Mouse (Mus musculus): ENCODE results near the gene Tmem110. TPM values are rescaled to one million over a fixed set of nuclear protein-coding genes. Genes with fewer than 3 reads are reported as not detected.

The Tmem110 gene
- polyA plus RNA-seq, 1 experiment from 2014 or later = 19.6 TPM

- ATAC-seq (ENCODE audit: low read depth) = no peak
Observed at GRCm38 (mm10) chr14:30868826-30869225, 43.4 kb downstream of the Tmem110 start.

GRCm38 (mm10) chr14:30869391-30869801 is 44.0 kb downstream of the Tmem110 start:
- H3K27ac ChIP-seq (replicated peaks) = no peak overlapping the region
- peaks cover 42% of the 10 kb centered on the region for H3K36me3 ChIP-seq
- H3K9ac ChIP-seq = no peak overlapping the region
- WGBS = 75% methylated on average over 8 of the region's 8 CpGs
- no peaks in the 10 kb centered on the region for H3K9me3 ChIP-seq
- no peaks in the 10 kb centered on the region for H3K27me3 ChIP-seq
- no peaks in the 10 kb centered on the region for H3K4me1 ChIP-seq (replicated peaks)
- no peak for ATAC-seq (ENCODE audit: low read depth)
- H3K4me2 ChIP-seq = no peak overlapping the region
- H3K4me3 ChIP-seq = no peak overlapping the region

More at GRCm38 (mm10) chr14:30868826-30869225, 43.4 kb downstream of the Tmem110 start:
- no peaks in the 10 kb centered on the region for H3K27me3 ChIP-seq
- no peak overlapping the region for H3K27ac ChIP-seq (replicated peaks)
- H3K36me3 ChIP-seq = peaks cover 36% of the 10 kb centered on the region
- no peak overlapping the region for H3K4me3 ChIP-seq
- 92% methylated on average over 10 of the region's 10 CpGs for WGBS
- H3K4me2 ChIP-seq = no peak overlapping the region
- H3K9me3 ChIP-seq = no peaks in the 10 kb centered on the region
- no peaks in the 10 kb centered on the region for H3K4me1 ChIP-seq (replicated peaks)
- H3K9ac ChIP-seq = no peak overlapping the region

- no peak overlapping the region for H3K27ac ChIP-seq (replicated peaks)
- no peak overlapping the region for H3K4me3 ChIP-seq
- ATAC-seq (ENCODE audit: low read depth) = no peak
- H3K36me3 ChIP-seq = peaks cover 40% of the 10 kb centered on the region
- H3K4me1 ChIP-seq (replicated peaks) = no peaks in the 10 kb centered on the region
- H3K9me3 ChIP-seq = no peaks in the 10 kb centered on the region
- 71% methylated on average over 25 of the region's 25 CpGs for WGBS
- no peak overlapping the region for H3K9ac ChIP-seq
- H3K4me2 ChIP-seq = no peak overlapping the region
- H3K27me3 ChIP-seq = no peaks in the 10 kb centered on the region
Observed at GRCm38 (mm10) chr14:30870206-30871147, 45.1 kb downstream of the Tmem110 start.

- Histone ChIP-seq H3K4me2 (no peak overlapping the region), H3K9ac (no peak overlapping the region), H3K27me3 (no peaks in the 10 kb centered on the region), H3K4me3 (no peak overlapping the region), H3K4me1 (replicated peaks) (no peaks in the 10 kb centered on the region), H3K36me3 (peaks cover 32% of the 10 kb centered on the region), H3K27ac (replicated peaks) (no peak overlapping the region), H3K9me3 (no peaks in the 10 kb centered on the region)
- ATAC-seq (ENCODE audit: low read depth) = no peak
- 87% methylated on average over 18 of the region's 18 CpGs for WGBS
Observed at GRCm38 (mm10) chr14:30874095-30874700, 48.8 kb downstream of the Tmem110 start.

GRCm38 (mm10) chr14:30875130-30875865 is 49.9 kb downstream of the Tmem110 start:
- H3K27ac ChIP-seq (replicated peaks) = no peak overlapping the region
- H3K4me1 ChIP-seq (replicated peaks) = no peaks in the 10 kb centered on the region
- no peak for ATAC-seq (ENCODE audit: low read depth)
- no peak overlapping the region for H3K4me2 ChIP-seq
- H3K27me3 ChIP-seq = no peaks in the 10 kb centered on the region
- no peak overlapping the region for H3K9ac ChIP-seq
- no peak overlapping the region for H3K4me3 ChIP-seq
- H3K9me3 ChIP-seq = no peaks in the 10 kb centered on the region
- H3K36me3 ChIP-seq = peaks cover 32% of the 10 kb centered on the region
- 89% methylated on average over 12 of the region's 12 CpGs for WGBS

- H3K9ac ChIP-seq = no peak overlapping the region
- H3K4me3 ChIP-seq = no peak overlapping the region
- ATAC-seq (ENCODE audit: low read depth) = no peak
- no peaks in the 10 kb centered on the region for H3K4me1 ChIP-seq (replicated peaks)
- no peaks in the 10 kb centered on the region for H3K27me3 ChIP-seq
- H3K9me3 ChIP-seq = no peaks in the 10 kb centered on the region
- peaks cover 32% of the 10 kb centered on the region for H3K36me3 ChIP-seq
- no peak overlapping the region for H3K27ac ChIP-seq (replicated peaks)
- H3K4me2 ChIP-seq = no peak overlapping the region
- WGBS = 86% methylated on average over 9 of the region's 9 CpGs
Observed at GRCm38 (mm10) chr14:30875955-30876354, 50.6 kb downstream of the Tmem110 start.

GRCm38 (mm10) chr14:30876451-30876850 is 51.1 kb downstream of the Tmem110 start:
- peaks cover 32% of the 10 kb centered on the region for H3K36me3 ChIP-seq
- no peak overlapping the region for H3K4me3 ChIP-seq
- no peaks in the 10 kb centered on the region for H3K4me1 ChIP-seq (replicated peaks)
- H3K4me2 ChIP-seq = no peak overlapping the region
- no peak overlapping the region for H3K9ac ChIP-seq
- no peaks in the 10 kb centered on the region for H3K9me3 ChIP-seq
- no peak overlapping the region for H3K27ac ChIP-seq (replicated peaks)
- WGBS = 93% methylated on average over 10 of the region's 10 CpGs
- ATAC-seq (ENCODE audit: low read depth) = no peak
- H3K27me3 ChIP-seq = no peaks in the 10 kb centered on the region

- no peak overlapping the region for H3K4me2 ChIP-seq
- H3K27me3 ChIP-seq = no peaks in the 10 kb centered on the region
- H3K4me3 ChIP-seq = no peak overlapping the region
- 96% methylated on average over 3 of the region's 3 CpGs for WGBS
- no peak overlapping the region for H3K27ac ChIP-seq (replicated peaks)
- H3K9me3 ChIP-seq = no peaks in the 10 kb centered on the region
- no peak overlapping the region for H3K9ac ChIP-seq
- no peak for ATAC-seq (ENCODE audit: low read depth)
- H3K36me3 ChIP-seq = peaks cover 26% of the 10 kb centered on the region
- H3K4me1 ChIP-seq (replicated peaks) = no peaks in the 10 kb centered on the region
Observed at GRCm38 (mm10) chr14:30877827-30878226, 52.4 kb downstream of the Tmem110 start.

- Histone ChIP-seq H3K4me1 (replicated peaks) (no peaks in the 10 kb centered on the region), H3K9me3 (no peaks in the 10 kb centered on the region), H3K4me3 (no peak within 1 kb of the TSS), H3K36me3 (peaks cover 15% of the 10 kb centered on the region), H3K27ac (replicated peaks) (0 out of 2 replicates have a peak within 1 kb of the TSS, but pooled peaks have one; percentile 49), H3K9ac (no peak within 1 kb of the TSS), H3K27me3 (no peaks in the 10 kb centered on the region), H3K4me2 (no peak within 1 kb of the TSS)
- WGBS = 74% methylated on average over 11 of the region's 11 CpGs
- ATAC-seq (ENCODE audit: low read depth) = no peak
Observed at GRCm38 (mm10) chr14:30878958-30879571, 53.7 kb downstream of the Tmem110 start, which contains the start of gene Mustn1. Mustn1 (plus strand) TSS chr14:30879200.

GRCm38 (mm10) chr14:30879794-30880193 is 54.4 kb downstream of the Tmem110 start:
- Histone ChIP-seq H3K36me3 (0 out of 2 replicates have a peak, but pooled peaks cover 8% of the 10 kb centered on the region), H3K9ac (no peak overlapping the region), H3K4me3 (no peak overlapping the region), H3K27me3 (no peaks in the 10 kb centered on the region), H3K9me3 (no peaks in the 10 kb centered on the region), H3K4me2 (no peak overlapping the region), H3K4me1 (replicated peaks) (no peaks in the 10 kb centered on the region), H3K27ac (replicated peaks) (no peak overlapping the region)
- WGBS = 73% methylated on average over 9 of the region's 9 CpGs
- no peak for ATAC-seq (ENCODE audit: low read depth)

GRCm38 (mm10) chr14:30880251-30880650 is 54.9 kb downstream of the Tmem110 start:
- no peak overlapping the region for H3K4me3 ChIP-seq
- WGBS = 80% methylated on average over 8 of the region's 8 CpGs

More at GRCm38 (mm10) chr14:30880251-30880650, 54.9 kb downstream of the Tmem110 start:
- Histone ChIP-seq H3K27ac (replicated peaks) (no peak overlapping the region), H3K9me3 (no peaks in the 10 kb centered on the region), H3K27me3 (no peaks in the 10 kb centered on the region), H3K9ac (no peak overlapping the region), H3K36me3 (0 out of 2 replicates have a peak, but pooled peaks cover 8% of the 10 kb centered on the region), H3K4me2 (no peak overlapping the region), H3K4me1 (replicated peaks) (no peaks in the 10 kb centered on the region)
- ATAC-seq (ENCODE audit: low read depth) = no peak
